Mouse (Mus musculus): Measurements from ENCODE around the gene Commd7.
A peak's percentile ranks its signal among the peaks of the same experiment; 100 is the strongest.

Commd7 gene

GRCm38 (mm10) chr2:153585981-153586380 lies 46.6 kb downstream of the Commd7 start:
- DNase-seq: no peak

GRCm38 (mm10) chr2:153584396-153584795 lies 48.2 kb downstream of the Commd7 start:
- peak; percentile 64 for DNase-seq

GRCm38 (mm10) chr2:153583641-153584049 lies 48.9 kb downstream of the Commd7 start:
- DNase-seq: no peak

- no peak for DNase-seq
These were observed 49.5 kb downstream of the Commd7 start for GRCm38 (mm10) chr2:153582876-153583585.

DNA sequence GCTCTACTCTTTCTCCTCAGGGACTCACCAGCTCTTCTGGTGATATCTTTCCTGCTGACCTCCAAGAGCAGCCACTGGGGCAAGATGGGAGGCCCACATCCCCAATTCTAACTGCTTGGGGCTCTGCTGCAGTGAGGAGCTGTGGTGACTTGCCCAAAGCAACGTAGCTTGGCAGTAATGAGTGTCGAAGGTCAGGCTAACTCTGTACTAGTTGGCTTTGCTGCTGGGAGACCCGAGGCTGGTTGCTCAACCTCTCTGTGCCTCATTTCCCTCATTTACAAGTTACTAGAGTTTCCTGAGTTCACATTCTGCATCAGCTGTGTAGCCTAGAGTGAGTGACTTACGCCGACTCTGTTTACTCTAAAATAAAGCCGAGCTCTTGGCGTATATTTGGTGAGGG lies 51.2 kb downstream of the Commd7 start:
- no peak for DNase-seq

GRCm38 (mm10) chr2:153580458-153580985 lies 52.1 kb downstream of the Commd7 start:
- no peak for DNase-seq

DNA sequence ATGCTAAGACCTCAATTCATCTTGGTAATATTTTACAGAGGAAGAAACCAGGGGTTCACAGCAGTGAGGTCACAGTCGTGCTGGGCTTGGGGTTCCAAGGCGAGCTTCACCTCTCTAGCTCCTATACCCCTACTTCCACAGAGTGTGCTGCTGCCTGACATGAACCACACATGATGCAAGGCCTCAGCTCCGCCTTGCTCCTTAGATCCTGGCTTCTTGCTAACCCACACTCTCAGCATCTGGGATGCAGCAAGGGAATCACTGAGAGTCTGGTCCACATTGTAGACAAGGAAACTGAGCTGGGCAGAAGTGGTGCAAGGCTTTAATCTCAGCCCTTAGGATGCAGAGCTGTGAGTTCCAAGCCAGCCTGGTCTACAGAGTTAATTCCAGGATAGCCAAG lies 52.5 kb downstream of the Commd7 start:
- DNase-seq: no peak

- no peak for DNase-seq
These were observed 55.5 kb downstream of the Commd7 start for GRCm38 (mm10) chr2:153577122-153577521.

GRCm38 (mm10) chr2:153576150-153576549 lies 56.4 kb downstream of the Commd7 start:
- DNase-seq: no peak

DNA sequence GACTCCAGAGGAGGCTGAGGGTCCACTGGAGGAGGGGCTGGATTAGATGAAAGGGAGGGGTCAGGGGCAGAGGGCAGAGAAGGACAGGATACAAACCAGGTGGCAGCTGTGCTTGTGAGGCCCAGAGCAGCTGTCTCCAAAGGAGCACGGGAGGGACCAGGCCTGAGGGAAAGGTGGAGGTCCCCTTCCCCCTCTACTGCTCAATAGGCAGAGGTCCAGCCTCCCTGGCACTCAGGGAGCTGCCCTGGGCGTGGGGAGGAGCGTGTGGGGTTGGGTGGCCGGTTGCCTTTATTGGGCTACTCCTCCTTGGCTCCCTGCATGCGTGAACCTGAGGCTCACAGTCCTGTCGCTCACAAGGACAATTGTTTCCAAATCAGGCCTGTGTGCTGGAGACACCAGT lies 57.0 kb downstream of the Commd7 start:
- no peak for DNase-seq

DNA sequence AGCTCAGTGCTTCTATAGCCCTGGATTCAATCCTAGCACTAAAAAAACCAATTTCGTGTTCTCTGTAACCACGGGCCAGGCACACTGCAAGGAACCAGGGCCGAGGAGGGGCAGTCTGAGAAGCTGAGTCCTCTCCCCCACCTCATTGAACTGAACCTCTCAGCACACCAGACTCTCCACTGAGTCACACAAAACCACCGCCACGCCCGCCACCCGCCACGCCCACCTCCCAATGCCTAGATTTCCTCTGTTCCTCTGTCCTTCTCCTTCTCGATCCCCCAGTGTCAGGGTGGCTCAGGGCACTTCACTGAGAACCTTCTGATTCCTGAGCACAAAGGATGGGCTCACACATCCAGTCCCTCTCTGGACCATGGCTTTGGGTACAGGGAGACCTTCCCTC lies 59.5 kb downstream of the Commd7 start:
- no peak for DNase-seq

DNA sequence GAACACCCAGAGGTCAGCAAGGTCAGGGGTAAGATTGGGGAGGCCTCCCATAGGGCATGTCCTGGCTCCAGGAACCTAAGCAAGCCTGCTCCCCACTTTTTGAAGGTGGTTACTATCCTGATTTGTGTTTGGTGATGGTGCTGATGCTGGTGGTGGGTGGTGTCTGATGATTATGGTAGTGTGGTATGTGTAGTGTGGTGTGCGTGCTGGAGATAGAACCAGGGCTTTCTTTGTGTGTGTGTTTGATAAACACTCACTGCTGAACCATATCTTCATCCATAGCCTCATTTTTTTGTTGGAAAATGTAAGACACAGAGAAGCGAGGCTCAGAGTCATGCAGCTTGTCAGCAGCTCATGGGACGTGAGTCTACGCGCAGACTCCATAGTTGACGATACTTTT lies 64.0 kb downstream of the Commd7 start:
- no peak for DNase-seq

DNA sequence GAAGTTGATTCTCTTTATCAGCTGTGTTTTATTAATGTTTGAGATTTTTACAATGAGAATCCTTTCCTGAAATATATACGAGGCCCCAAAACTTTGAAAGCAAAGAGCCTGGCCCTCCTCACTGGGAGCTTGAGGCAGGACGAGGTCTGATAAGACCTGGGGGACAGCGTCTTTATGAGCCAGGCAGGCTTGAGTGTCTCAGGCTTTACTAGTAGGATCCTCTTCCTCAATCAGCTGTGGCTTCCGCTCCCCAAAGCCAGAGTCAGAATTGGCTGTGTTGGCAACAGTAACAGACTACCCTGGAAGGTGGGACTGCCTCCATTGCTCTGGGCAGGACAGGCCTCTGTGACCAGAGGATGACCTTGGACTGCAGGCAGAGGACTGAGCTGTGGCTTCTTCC lies 64.6 kb downstream of the Commd7 start:
- no peak for DNase-seq
